Mouse (Mus musculus): ENCODE results near the gene Tcirg1. TPM values are rescaled to one million over a fixed set of nuclear protein-coding genes. Genes with fewer than 3 reads are reported as not detected.

Tcirg1 gene
- total and polyA plus RNA-seq, 3 experiments: 7.4 to 50.5 (median 12.4) TPM

DNA sequence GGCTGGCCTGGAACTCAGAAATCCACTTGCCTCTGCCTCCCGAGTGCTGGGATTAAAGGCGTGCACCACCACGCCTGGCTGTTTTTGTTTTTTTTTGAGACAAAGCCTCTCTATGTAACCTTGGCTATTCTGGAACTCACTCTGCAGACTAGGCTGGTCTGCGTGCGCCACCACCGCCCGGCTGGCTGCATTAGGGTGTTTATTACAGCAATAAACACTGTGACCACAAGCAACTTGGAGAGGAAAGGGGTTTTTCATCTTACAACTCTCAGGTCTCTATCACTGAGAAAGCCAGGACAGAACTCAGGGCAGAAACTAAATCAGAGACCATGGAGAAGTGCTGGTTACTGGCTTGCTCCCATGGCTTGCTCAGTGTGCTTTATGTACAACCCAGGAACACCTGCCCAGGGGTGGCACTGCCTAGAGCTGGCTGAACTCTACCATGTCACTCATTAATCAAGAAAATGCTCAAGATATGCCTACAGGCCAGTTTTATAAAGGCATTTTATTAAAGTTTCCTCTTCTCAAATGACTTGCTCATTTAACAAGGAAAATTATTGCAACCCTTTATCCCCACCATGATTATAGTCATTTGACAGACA lies 58.6 kb downstream of the Tcirg1 start:
- H3K4me1 ChIP-seq (ENCODE audit: control insufficient read depth, insufficient read depth, low read length): peaks cover 1% of the 10 kb centered on the region; the same call in 1 of the 2 replicates
- TF ChIP-seq EP300 (IDR thresholded peaks at IDR 0.05; ENCODE audit: insufficient read depth, low read depth, low read length) (no peak), CTCF (IDR thresholded peaks at IDR 0.05) (no peak), POLR2A (IDR thresholded peaks at IDR 0.05; ENCODE audit: insufficient read depth, low read depth, low read length) (no peak)
- no peak overlapping the region for H3K27ac ChIP-seq
- H3K27me3 ChIP-seq (ENCODE audit: control insufficient read depth, insufficient read depth, low read length): no peaks in the 10 kb centered on the region
- H3K9ac ChIP-seq (ENCODE audit: low read depth, low read length): no peak overlapping the region
- H3K4me3 ChIP-seq: no peak overlapping the region
- no peaks in the 10 kb centered on the region for H3K36me3 ChIP-seq (ENCODE audit: control insufficient read depth, insufficient read depth, low read length)
- WGBS: 90% methylated on average over 7 of the region's 7 CpGs
- no peaks in the 10 kb centered on the region for H3K79me2 ChIP-seq (replicated peaks; ENCODE audit: control insufficient read depth, insufficient read depth, low read length)
- DNase-seq: no peak
- intact Hi-C loops (cut with DNase I): no loop called here

DNA sequence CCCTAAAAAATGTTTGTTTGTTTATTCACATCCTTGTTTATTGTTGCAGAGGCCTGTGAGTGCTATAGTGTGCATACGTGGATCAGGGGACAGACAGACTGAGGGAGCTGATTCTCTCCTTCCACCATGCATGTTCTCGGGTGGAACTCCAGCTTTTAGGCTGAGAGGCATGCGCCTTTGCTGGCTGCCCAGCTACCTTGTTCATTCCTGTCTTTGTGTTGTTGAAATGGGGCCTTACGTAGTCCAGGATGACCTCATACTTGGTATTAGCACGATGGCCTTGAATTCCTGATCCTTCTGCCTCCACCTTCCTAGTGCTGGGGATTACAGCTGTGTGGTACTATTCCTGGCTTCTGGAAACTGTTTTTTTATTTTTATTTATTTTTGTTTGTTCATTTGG lies 59.2 kb downstream of the Tcirg1 start:
- no peaks in the 10 kb centered on the region; the same call in 1 of the 2 replicates for H3K4me1 ChIP-seq (ENCODE audit: control insufficient read depth, insufficient read depth, low read length)

DNA sequence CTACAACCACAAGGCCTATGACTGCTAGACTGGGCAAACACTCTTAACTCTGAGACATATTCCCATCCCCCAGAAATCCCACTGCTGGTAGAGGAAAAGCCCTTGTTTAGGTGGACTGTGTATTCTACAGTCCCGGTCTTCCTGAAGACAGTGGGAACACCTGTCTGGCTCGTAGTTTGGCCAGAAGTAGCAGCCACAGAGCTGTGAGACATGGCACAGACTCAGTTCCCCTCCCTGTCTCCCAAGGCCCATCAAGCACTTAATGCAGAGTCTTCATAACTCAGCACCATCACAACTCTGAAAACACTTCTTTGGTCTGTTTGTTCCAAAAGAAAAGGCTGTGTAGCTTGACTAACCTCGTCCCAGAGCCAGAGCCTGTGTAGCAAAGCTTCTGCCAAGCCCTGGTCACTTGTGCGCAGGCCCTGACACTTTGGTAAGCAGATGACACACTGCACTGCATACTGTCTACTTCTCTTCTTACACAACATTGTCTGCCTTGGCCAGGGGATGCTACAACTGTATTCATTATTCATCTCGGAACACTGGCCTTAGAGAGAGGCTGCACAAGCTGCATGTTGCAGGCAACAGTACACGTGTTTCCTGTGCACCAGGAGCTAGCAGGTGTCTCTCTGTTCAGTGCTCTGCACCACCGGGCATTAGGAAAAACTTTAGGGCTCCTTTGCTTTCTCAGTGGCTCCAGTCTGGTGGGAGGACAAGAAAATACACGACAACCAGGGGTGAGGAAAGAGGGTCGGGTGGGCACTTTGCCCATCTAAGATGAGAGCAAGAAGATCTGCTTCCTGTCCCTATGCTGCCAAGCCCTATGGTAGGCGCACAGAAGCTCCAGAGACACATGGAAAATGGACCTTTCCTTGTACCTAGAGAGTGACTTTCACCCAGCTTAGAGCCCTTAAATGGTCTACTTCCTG lies 60.0 kb downstream of the Tcirg1 start:
- no peak overlapping the region for H3K27ac ChIP-seq
- intact Hi-C loops (cut with DNase I): no loop called here

More for the DNA sequence above, 59.2 kb downstream of the Tcirg1 start:
- intact Hi-C loops (cut with DNase I): no loop called here
- H3K27me3 ChIP-seq (ENCODE audit: control insufficient read depth, insufficient read depth, low read length): no peaks in the 10 kb centered on the region
- WGBS: 87% methylated on average over 5 of the region's 5 CpGs
- no peaks in the 10 kb centered on the region for H3K79me2 ChIP-seq (replicated peaks; ENCODE audit: control insufficient read depth, insufficient read depth, low read length)
- no peak overlapping the region for H3K9ac ChIP-seq (ENCODE audit: low read depth, low read length)
- H3K4me3 ChIP-seq: no peak overlapping the region
- H3K36me3 ChIP-seq (ENCODE audit: control insufficient read depth, insufficient read depth, low read length): no peaks in the 10 kb centered on the region
- no peak overlapping the region for H3K27ac ChIP-seq
- TF ChIP-seq EP300 (IDR thresholded peaks at IDR 0.05; ENCODE audit: insufficient read depth, low read depth, low read length) (no peak), POLR2A (IDR thresholded peaks at IDR 0.05; ENCODE audit: insufficient read depth, low read depth, low read length) (no peak), CTCF (IDR thresholded peaks at IDR 0.05) (no peak)
- DNase-seq: no peak

More for the DNA sequence above, 60.0 kb downstream of the Tcirg1 start:
- DNase-seq: no peak
- no peak overlapping the region for H3K9ac ChIP-seq (ENCODE audit: low read depth, low read length)
- H3K4me1 ChIP-seq (ENCODE audit: control insufficient read depth, insufficient read depth, low read length): no peaks in the 10 kb centered on the region; the same call in 1 of the 2 replicates
- TF ChIP-seq CTCF (IDR thresholded peaks at IDR 0.05) (no peak), EP300 (IDR thresholded peaks at IDR 0.05; ENCODE audit: insufficient read depth, low read depth, low read length) (no peak), POLR2A (IDR thresholded peaks at IDR 0.05; ENCODE audit: insufficient read depth, low read depth, low read length) (no peak)
- WGBS: 71% methylated on average over 10 of the region's 10 CpGs
- H3K4me3 ChIP-seq: no peak overlapping the region
- H3K79me2 ChIP-seq (replicated peaks; ENCODE audit: control insufficient read depth, insufficient read depth, low read length): no peaks in the 10 kb centered on the region
- H3K27me3 ChIP-seq (ENCODE audit: control insufficient read depth, insufficient read depth, low read length): no peaks in the 10 kb centered on the region
- H3K36me3 ChIP-seq (ENCODE audit: control insufficient read depth, insufficient read depth, low read length): no peaks in the 10 kb centered on the region

Other genes starting within 250 kb of the Tcirg1 start
- 10 to 100 TPM; 52.2 to 56.5 TPM for gene Lrp5, start 220.6 kb downstream of the Tcirg1 start, total RNA-seq (2021)
- 35.0 and 36.3 TPM in 2 replicates for gene Lrp5, start 220.6 kb downstream of the Tcirg1 start, polyA plus RNA-seq (2012; rRNA removed)
- 1 to 10 TPM; 8.1 to 8.3 TPM for gene 1810055G02Rik, start 198.8 kb downstream of the Tcirg1 start, total RNA-seq (2021)
- 17.9 and 23.3 TPM in 2 replicates for gene 1810055G02Rik, start 198.8 kb downstream of the Tcirg1 start, polyA plus RNA-seq (2012; rRNA removed)
- 10 to 100 TPM; 27.9 to 30.6 TPM for gene Kmt5b, start 139.7 kb downstream of the Tcirg1 start, total RNA-seq (2021)
- gene Kmt5b, start 139.7 kb downstream of the Tcirg1 start, polyA plus RNA-seq (2012; rRNA removed): 9.3 and 13.7 TPM in 2 replicates
- gene Chka, start 55.4 kb downstream of the Tcirg1 start, total RNA-seq (2021): 10 to 100 TPM; 10.7 to 12.5 TPM
- 9.5 and 14.1 TPM in 2 replicates for gene Chka, start 55.4 kb downstream of the Tcirg1 start, polyA plus RNA-seq (2012; rRNA removed)
- gene Ndufs8, start 5.6 kb upstream of the Tcirg1 start, total RNA-seq (2021): 100 to 1,000 TPM; 438 to 511 TPM
- 761 and 809 TPM in 2 replicates for gene Ndufs8, start 5.6 kb upstream of the Tcirg1 start, polyA plus RNA-seq (2012; rRNA removed)
- 1 to 10 TPM; 1.6 to 1.7 TPM for gene Aldh3b1, start 22.7 kb upstream of the Tcirg1 start, total RNA-seq (2021)
- 3.1 and 4.8 TPM in 2 replicates for gene Aldh3b1, start 22.7 kb upstream of the Tcirg1 start, polyA plus RNA-seq (2012; rRNA removed)
- 10 to 100 TPM; 17.5 to 18.3 TPM for gene Unc93b1, start 28.1 kb upstream of the Tcirg1 start, total RNA-seq (2021)
- 38.1 and 45.5 TPM in 2 replicates for gene Unc93b1, start 28.1 kb upstream of the Tcirg1 start, polyA plus RNA-seq (2012; rRNA removed)
- gene Aldh3b3, start 51.5 kb upstream of the Tcirg1 start, total RNA-seq (2021): under 1 TPM; 0.39 to 0.61 TPM
- gene Aldh3b3, start 51.5 kb upstream of the Tcirg1 start, polyA plus RNA-seq (2012; rRNA removed): 2.8 and 5.4 TPM in 2 replicates
- under 1 TPM; 0.18 to 0.26 TPM for gene Aldh3b2, start 65.2 kb upstream of the Tcirg1 start, total RNA-seq (2021)
- gene Aldh3b2, start 65.2 kb upstream of the Tcirg1 start, polyA plus RNA-seq (2012; rRNA removed): 0.91 and 1.6 TPM in 2 replicates
- gene Acy3, start 79.4 kb upstream of the Tcirg1 start, total RNA-seq (2021): 10 to 100 TPM; 21.5 to 28.0 TPM
- 68.7 and 89.9 TPM in 2 replicates for gene Acy3, start 79.4 kb upstream of the Tcirg1 start, polyA plus RNA-seq (2012; rRNA removed)
- gene Tbx10, start 85.6 kb upstream of the Tcirg1 start, total RNA-seq (2021): not detected
- 0.14 TPM in 1 of 2 replicates, not detected in the other for gene Tbx10, start 85.6 kb upstream of the Tcirg1 start, polyA plus RNA-seq (2012; rRNA removed)
- 100 to 1,000 TPM; 136 to 149 TPM for gene Nudt8, start 93.4 kb upstream of the Tcirg1 start, total RNA-seq (2021)
- gene Nudt8, start 93.4 kb upstream of the Tcirg1 start, polyA plus RNA-seq (2012; rRNA removed): 46.4 and 61.9 TPM in 2 replicates
- gene Gm49405, start 93.5 kb upstream of the Tcirg1 start, total RNA-seq (2021): 1 to 10 TPM; 1.0 to 1.7 TPM
- gene Gm49405, start 93.5 kb upstream of the Tcirg1 start, polyA plus RNA-seq (2012; rRNA removed): 11.0 TPM in 2 replicates
- gene Doc2g, start 96.2 kb upstream of the Tcirg1 start, total RNA-seq (2021): 100 to 1,000 TPM; 193 to 236 TPM
- gene Doc2g, start 96.2 kb upstream of the Tcirg1 start, polyA plus RNA-seq (2012; rRNA removed): 432 and 597 TPM in 2 replicates
- gene Ndufv1, start 105.7 kb upstream of the Tcirg1 start, total RNA-seq (2021): 1,000 to 10,000 TPM; 1,031 to 1,231 TPM
- gene Ndufv1, start 105.7 kb upstream of the Tcirg1 start, polyA plus RNA-seq (2012; rRNA removed): 1,078 and 1,145 TPM in 2 replicates
- gene Gstp1, start 130.9 kb upstream of the Tcirg1 start, total RNA-seq (2021): 100 to 1,000 TPM; 356 to 371 TPM
- gene Gstp1, start 130.9 kb upstream of the Tcirg1 start, polyA plus RNA-seq (2012; rRNA removed): 480 and 490 TPM in 2 replicates
- 100 to 1,000 TPM; 121 to 137 TPM for gene Gstp2, start 138.9 kb upstream of the Tcirg1 start, total RNA-seq (2021)
- 38.3 and 58.2 TPM in 2 replicates for gene Gstp2, start 138.9 kb upstream of the Tcirg1 start, polyA plus RNA-seq (2012; rRNA removed)
- not detected for gene Gstp3, start 152.4 kb upstream of the Tcirg1 start, total RNA-seq (2021)
- 1.1 TPM in 1 of 2 replicates, not detected in the other for gene Gstp3, start 152.4 kb upstream of the Tcirg1 start, polyA plus RNA-seq (2012; rRNA removed)
- not detected for gene Cabp2, start 174.4 kb upstream of the Tcirg1 start, total RNA-seq (2021)
- not detected in 2 replicates for gene Cabp2, start 174.4 kb upstream of the Tcirg1 start, polyA plus RNA-seq (2012; rRNA removed)
- 10 to 100 TPM; 39.9 to 43.2 TPM for gene Cdk2ap2, start 190.0 kb upstream of the Tcirg1 start, total RNA-seq (2021)
- gene Cdk2ap2, start 190.0 kb upstream of the Tcirg1 start, polyA plus RNA-seq (2012; rRNA removed): 81.3 and 85.3 TPM in 2 replicates
- 10 to 100 TPM; 18.1 to 19.9 TPM for gene Pitpnm1, start 192.9 kb upstream of the Tcirg1 start, total RNA-seq (2021)
- 43.6 and 49.9 TPM in 2 replicates for gene Pitpnm1, start 192.9 kb upstream of the Tcirg1 start, polyA plus RNA-seq (2012; rRNA removed)
- 10 to 100 TPM; 55.1 to 60.6 TPM for gene Aip, start 218.7 kb upstream of the Tcirg1 start, total RNA-seq (2021)
- 69.4 and 82.1 TPM in 2 replicates for gene Aip, start 218.7 kb upstream of the Tcirg1 start, polyA plus RNA-seq (2012; rRNA removed)
- gene Gpr152, start 232.7 kb upstream of the Tcirg1 start, total RNA-seq (2021): under 1 TPM in 1 of 2 experiments, not detected in 1; 0.05 TPM
- gene Gpr152, start 232.7 kb upstream of the Tcirg1 start, polyA plus RNA-seq (2012; rRNA removed): 0.12 TPM in 2 replicates
- gene Cabp4, start 236.9 kb upstream of the Tcirg1 start, total RNA-seq (2021): not detected
- 0.21 TPM in 1 of 2 replicates, not detected in the other for gene Cabp4, start 236.9 kb upstream of the Tcirg1 start, polyA plus RNA-seq (2012; rRNA removed)
- gene Coro1b, start 241.5 kb upstream of the Tcirg1 start, total RNA-seq (2021): 10 to 100 TPM; 43.9 to 45.1 TPM
- 83.3 and 95.0 TPM in 2 replicates for gene Coro1b, start 241.5 kb upstream of the Tcirg1 start, polyA plus RNA-seq (2012; rRNA removed)
- gene Ptprcap, start 246.5 kb upstream of the Tcirg1 start, total RNA-seq (2021): 1 to 10 TPM; 1.1 to 1.7 TPM
- 2.2 and 6.4 TPM in 2 replicates for gene Ptprcap, start 246.5 kb upstream of the Tcirg1 start, polyA plus RNA-seq (2012; rRNA removed)